Mouse (Mus musculus) gastrocnemius, postnatal 10 days (tissue): Measurements from ENCODE around the gene Gm14190. TPM values are rescaled to one million over a fixed set of nuclear protein-coding genes. Genes with fewer than 3 reads are reported as not detected.
"Not testable (repeated sequence)": the region's sequence is repeated elsewhere in the genome, so short reads cannot be mapped to it uniquely, and the experiment has no call there.

Experiments
- DNase-seq: peaks from one replicate; pipeline ENCODE4 v3.0.0; 2021; ENCODE audit warnings: mixed read lengths
- long read RNA-seq, 2 experiments: library from polyadenylated mRNA; stranded (forward); transcript quantifications; one replicate each; pipeline ENCODE4 v2.0.0; 2021
- total RNA-seq, 2 experiments: library from RNA; stranded (reverse); gene quantifications; 2 replicates each; pipeline ENCODE4 v1.2.3; 2021

Gene Gm14190
- total RNA-seq: not detected
- long read RNA-seq, experiment 1: 0 reads
- long read RNA-seq, experiment 2: 0 reads

DNA sequence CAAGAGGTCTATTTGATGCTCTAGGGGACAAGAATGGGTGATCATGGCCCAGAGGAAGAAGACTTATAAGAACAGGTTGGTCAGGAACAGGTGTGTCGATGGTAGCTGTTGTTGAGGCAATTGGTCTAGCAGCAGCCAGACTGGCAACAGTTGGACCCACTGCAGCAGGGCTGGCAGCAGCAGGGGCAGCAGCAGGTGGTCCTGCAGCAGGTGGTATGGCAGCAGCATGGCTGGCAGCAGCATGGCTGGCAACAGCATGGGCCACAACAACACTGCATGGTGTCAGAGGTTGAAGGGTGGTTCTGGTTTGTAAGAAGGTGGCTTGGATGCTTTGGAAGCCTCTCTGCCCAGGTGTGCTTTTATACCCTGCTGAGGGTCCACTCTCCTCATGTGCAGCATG, at the start of gene Gm14190:
Gene Gm14190, minus strand, starts transcription at position 278 of the 400 bp plus-strand sequence.
- DNase-seq: no peak

DNA sequence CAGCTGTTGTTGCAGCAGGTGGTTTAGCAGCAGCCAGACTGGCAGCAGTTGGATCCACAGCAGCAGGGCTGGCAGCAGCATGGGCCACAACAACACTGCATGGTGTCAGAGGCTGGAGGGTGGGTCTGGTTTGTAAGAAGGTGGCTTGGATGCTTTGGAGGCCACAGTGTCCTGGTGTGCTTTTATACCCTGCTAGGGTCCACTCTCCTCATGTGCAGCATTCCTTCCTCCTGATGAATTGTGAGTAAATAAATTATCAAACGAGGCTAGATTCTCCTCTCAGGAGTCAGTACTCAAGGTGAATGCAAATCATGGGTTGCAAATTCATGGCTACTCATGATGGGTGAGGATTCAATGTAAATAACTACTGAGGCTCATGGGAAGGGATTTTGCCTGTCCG, 43.6 kb upstream of the Gm14190 start, which contains the start of gene Gm14180:
Gene Gm14180, minus strand, starts transcription at position 101 of the 400 bp plus-strand sequence.
- no peak for DNase-seq

DNA sequence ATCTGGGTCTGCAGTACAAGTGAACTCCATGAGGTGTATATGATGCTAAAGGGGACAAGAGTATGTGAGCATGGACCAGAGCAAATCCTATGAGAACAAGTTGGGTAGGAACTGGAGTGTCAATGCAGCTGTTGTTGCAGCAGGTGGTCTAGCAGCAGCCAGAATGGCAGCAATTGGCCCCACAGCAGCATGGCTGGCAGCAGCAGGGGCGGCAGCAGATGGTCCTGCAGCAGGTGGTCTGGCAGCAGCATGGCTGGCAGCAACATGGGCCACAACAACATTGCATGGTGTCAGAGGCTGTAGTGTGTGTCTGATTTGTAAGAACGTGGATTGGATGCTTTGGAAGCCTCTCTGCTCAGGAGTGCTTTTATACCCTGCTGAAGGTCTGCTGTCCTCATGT, 33.5 kb upstream of the Gm14190 start:
- no peak for DNase-seq

DNA sequence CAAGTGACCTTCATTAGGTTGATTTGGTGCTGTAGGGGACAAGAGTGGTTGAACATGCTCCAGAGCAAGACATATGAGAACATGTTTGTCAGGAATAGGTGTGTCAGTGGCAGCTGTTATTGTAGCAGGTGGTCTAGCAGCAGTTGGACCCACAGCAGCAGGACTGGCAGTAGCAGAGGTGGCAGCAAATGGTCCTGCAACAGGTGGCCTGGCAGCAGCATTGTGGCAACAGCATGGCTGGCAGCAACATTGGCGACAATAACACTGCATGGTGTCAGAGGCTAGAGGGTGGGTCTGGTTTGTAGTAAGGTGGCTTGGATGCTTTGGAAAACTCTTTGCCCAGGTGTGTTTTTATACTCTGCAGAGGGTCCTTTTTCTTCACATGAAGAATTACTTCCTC, 28.2 kb upstream of the Gm14190 start:
- no peak for DNase-seq

DNA sequence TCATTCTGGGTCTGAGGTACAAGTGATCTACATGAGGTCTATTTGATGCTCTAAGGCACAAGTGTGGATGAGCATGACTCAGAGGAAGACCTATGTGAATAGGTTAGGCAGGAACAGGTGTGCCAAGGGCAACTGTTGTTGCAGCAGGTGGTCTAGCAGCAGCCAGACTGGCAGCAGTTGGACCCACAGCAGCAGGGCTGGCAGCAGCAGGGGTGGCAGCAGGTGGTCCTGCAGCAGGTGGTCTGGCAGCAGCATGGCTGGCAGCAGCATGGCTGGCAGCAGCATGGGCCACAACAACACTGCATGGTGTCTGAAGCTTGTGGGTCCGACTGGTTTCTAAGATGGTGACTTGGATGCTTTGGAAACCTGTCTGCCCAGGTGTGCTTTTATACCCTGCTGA, 5.3 kb downstream of the Gm14190 start:
- DNase-seq: not testable (repeated sequence)

DNA sequence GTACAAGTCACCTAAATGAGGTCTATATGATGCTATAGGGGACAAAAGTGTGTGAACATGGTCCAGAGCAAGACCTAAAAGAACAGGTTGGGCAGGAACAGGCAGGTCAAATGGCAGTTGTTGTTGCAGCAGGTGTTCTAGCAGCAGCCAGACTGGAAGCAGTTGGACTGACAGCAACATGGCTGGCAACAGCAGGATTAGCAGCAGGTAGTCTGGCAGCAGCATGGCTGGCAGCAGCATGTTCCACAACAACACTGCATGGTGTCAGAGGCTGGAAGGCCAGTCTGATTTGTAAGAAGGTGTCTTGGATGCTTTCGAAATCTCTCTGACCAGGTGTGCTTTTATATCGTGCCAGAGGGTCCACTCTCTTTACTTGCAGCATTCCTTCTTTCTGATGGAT, 7.1 kb downstream of the Gm14190 start:
- DNase-seq: no peak

DNA sequence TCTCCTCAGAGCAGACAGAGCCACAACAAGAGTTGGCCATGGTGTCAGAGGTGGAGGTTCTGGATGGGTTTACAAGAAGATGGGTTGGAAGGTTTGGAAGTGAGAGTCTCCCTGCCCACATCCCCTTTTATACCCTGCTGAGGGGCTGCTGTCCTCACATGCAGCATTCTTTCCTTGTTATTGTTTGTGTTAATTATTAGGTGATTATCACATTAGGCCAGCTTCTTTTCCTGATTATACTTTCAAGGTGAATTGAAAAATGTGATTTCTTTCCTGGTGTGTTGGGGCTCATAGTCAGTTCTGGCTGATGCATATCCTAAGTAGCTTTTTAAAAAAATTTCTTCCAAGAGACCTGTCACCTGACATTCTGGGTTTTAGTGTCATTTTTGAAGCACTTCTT, 24.7 kb downstream of the Gm14190 start, which contains the start of gene Krtap4-6:
Gene Krtap4-6, minus strand, starts transcription at position 101 of the 400 bp plus-strand sequence.
- DNase-seq: no peak

DNA sequence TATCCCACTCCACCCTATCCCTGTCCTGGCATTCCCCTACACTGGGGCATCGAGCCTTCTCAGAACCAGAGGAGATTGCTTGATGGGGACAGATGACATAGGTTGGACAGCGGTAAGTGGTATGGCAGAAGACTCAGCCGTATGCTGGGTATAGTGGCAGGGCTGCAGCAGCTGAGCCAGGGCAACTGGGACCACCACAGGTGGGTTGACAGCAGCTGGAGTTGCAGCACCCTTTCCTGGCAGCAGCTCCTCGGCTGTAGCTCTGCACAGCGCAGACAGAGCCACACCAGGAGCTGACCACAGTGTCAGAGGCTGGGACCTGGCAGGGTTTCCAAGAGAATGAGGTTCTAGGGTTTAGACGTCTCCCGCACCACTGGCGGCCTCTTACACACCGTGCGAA, 27.7 kb downstream of the Gm14190 start:
- no peak for DNase-seq

DNA sequence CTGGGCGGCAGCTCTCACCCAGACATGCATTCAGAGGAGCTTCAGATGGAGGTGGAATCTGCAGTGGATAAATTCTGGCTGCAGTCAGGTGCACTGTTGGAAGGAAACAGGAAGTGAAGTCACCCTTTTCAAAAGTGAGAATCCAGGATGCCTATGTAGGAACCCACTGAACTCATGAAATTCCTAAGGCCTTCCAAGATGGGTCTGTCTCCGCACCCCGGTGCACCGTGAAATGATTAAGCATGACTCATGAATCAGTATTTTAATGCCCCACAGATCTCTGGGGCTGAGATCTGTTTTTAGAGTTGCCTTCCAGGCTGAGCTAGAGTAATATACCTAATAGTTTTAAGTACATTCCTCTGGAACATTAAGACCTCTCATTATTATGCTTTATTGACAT, 31.3 kb downstream of the Gm14190 start:
- no peak for DNase-seq

DNA sequence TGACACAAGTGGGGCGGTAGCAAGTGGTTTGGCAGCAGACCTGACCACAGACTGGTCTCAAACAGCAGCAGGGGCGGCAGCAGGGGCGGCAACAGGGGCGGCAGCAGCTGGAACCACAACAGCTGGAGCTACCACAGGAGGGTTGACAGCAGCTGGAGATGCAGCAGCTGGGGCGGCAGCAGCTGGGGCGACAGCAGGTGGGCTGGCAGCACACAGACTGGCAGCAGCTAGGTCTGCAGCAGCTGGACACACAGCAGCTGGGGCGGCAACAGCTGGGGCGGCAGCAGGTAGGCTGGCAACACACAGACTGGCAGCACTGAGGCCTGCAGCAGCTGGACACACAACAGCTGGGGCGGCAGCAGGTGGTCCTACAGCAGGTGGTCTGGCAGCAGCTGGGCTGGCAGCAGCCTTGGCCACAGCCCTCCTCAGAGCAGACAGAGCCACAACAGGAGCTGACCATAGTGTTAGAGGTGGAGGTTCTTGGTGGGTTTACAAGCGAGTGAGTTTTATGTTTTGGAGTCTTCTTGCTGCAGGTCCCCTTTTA, 32.0 kb downstream of the Gm14190 start, which contains the start of gene Gm11563:
Gene Gm11563, minus strand, starts transcription at position 494 of the 544 bp plus-strand sequence.
- not testable (repeated sequence) for DNase-seq

DNA sequence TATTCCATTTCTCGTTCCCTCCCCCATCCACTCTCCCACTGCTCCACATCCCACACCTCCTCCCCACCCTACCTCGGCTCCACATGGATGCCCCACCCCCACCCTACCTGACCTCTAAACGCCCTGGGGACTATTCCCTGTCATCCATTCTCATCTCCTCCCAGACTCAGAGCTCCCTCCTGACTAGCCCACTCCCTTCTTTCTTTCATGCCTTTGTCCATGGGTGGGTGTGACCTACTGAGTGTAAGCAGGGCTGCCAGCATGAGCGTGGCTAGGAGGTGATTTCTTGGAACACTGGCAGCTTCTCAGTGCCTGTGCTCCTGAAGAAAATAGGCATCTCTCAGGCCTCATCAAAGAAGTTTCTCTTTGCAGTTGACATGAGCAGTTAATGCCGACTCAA, 33.5 kb downstream of the Gm14190 start:
- no peak for DNase-seq

DNA sequence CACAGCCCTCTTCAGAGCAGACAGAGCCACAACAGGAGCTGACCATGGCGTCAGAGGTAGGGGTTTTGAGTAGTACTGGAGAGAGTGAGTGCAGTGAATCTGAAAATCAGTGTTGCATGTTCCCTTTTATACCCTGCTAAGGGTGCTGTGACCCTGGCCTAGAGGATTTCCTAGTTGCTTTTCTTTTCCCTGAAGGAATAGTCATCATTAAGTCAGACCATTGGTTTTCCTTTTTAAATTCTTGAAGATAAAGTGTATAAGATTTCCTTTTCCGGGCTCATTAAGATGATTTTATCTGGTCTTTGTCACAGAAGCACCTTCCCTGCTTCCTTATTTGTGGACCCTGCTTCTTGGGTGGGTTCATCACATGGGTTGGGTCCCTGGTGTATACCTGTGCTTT, 40.4 kb downstream of the Gm14190 start, which contains the start of gene Gm11555:
Gene Gm11555, minus strand, starts transcription at position 101 of the 400 bp plus-strand sequence.
- no peak for DNase-seq

DNA sequence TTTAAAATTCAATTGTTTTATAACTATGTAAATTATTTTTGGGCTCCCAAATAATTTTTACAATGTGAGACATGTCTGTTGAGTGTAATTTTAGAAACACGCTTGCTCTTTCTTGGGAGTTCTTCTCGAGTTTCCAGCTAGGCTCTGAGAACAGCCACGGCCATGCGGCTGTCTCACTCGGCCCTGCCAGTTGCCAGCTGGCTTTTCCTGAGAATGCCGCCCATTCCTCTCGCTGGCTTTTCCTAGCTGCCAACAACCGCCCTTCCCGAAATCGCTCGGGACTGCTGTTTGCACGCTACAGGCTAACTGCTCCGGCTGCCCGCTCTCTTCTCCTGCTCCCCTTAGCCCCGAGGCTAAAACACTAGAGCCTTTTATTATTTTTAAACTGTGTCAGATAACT, 44.1 kb downstream of the Gm14190 start:
- no peak for DNase-seq

DNA sequence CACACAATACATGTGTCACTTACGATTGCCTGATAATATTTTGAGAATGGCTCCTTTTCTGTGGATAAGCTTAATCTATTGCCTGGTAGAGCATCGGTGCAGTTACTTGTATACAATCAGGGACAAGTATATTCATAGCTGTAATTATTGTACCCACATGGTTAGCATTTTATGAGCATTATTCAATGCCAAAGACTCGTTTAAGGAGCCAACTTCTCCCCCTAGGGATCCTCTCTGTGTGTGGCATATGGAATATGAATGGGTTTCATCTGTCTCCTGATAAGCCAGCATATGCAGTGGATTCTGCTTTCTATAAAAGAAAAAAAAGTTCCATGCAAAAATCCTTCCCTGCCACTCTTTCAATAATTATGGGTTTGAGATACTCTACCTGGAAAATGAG, 46.2 kb downstream of the Gm14190 start:
- DNase-seq: no peak

DNA sequence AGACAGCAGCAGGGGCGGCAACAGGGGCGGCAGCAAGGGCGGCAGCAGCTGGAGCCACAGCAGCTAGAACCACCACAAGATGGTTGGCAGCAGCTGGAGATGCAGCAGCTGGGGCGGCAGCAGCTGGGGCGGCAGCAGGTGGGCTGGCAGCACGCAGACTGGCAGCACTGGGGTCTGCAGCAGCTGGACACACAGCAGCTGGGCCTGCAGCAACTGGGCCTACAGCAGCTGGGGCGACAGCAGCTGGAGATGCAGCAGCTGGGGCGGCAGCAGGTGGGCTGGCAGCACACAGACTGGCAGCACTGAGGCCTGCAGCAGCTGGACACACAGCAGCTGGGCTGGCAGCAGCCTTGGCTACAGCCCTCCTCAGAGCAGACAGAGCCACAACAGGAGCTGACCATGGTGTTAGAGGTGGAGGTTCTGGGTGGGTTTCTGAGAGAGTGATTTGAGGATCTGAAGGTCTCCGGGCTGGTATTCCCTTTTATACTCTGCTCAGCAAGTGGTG, 46.9 kb downstream of the Gm14190 start, which contains the start of gene Krtap4-7:
Gene Krtap4-7, minus strand, starts transcription at position 455 of the 505 bp plus-strand sequence.
- DNase-seq: not testable (repeated sequence)

DNA sequence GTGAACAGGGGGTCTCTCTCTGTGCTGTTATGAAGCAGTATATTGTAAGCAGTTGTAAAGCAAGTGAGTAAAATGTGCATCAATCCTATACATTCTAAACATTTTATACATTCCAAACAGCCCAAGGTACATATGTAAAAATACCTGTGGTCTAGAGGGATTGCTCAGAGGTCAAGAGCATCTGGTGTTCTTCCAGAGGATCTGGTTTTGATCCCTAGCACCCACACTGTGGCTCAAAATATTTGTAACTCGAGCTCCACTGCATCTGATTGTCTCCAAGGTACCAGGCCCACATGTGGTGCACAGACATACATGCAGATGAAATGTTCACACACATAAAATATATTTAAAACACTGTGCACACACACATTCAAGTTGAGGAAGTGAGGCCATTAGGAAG, 49.6 kb downstream of the Gm14190 start:
- no peak for DNase-seq

Other genes with a start within 250 kb of the Gm14190 start
- gene Krt23, start 197.6 kb downstream of the Gm14190 start, total RNA-seq: under 1 TPM in 1 of 2 experiments, not detected in 1; 0.16 TPM
- gene Krt39, start 169.4 kb downstream of the Gm14190 start, total RNA-seq: not detected
- gene Krt40, start 147.6 kb downstream of the Gm14190 start, total RNA-seq: not detected
- gene Krtap3-3, start 139.9 kb downstream of the Gm14190 start, total RNA-seq: not detected
- not detected for gene Krtap3-2, start 133.9 kb downstream of the Gm14190 start, total RNA-seq
- gene Gm11939, start 131.3 kb downstream of the Gm14190 start, total RNA-seq: not detected
- gene Krtap3-1, start 124.1 kb downstream of the Gm14190 start, total RNA-seq: not detected
- gene Krtap1-5, start 109.7 kb downstream of the Gm14190 start, total RNA-seq: not detected
- not detected for gene Krtap1-4, start 107.1 kb downstream of the Gm14190 start, total RNA-seq
- not detected for gene Krtap1-3, start 99.4 kb downstream of the Gm14190 start, total RNA-seq
- not detected for gene Krtap9-3, start 92.6 kb downstream of the Gm14190 start, total RNA-seq
- not detected for gene Gm11938, start 87.4 kb downstream of the Gm14190 start, total RNA-seq
- not detected for gene Gm11937, start 80.6 kb downstream of the Gm14190 start, total RNA-seq
- not detected for gene Krtap2-4, start 75.9 kb downstream of the Gm14190 start, total RNA-seq
- gene Gm11562, start 70.3 kb downstream of the Gm14190 start, total RNA-seq: not detected
- not detected for gene Krtap4-1, start 62.5 kb downstream of the Gm14190 start, total RNA-seq
- not detected for gene Krtap4-2, start 55.7 kb downstream of the Gm14190 start, total RNA-seq
- gene Krtap4-7, start 46.7 kb downstream of the Gm14190 start, total RNA-seq: not detected
- gene Gm11555, start 40.5 kb downstream of the Gm14190 start, total RNA-seq: not detected
- gene Gm11563, start 31.8 kb downstream of the Gm14190 start, total RNA-seq: not detected
- not detected for gene Krtap4-6, start 24.8 kb downstream of the Gm14190 start, total RNA-seq
- gene Gm14180, start 43.5 kb upstream of the Gm14190 start, total RNA-seq: not detected
- gene Gm11595, start 82.2 kb upstream of the Gm14190 start, total RNA-seq: not detected
- gene Krtap4-8, start 90.0 kb upstream of the Gm14190 start, total RNA-seq: not detected
- under 1 TPM in 1 of 2 experiments, not detected in 1; 0.23 TPM for gene Krtap4-9, start 94.5 kb upstream of the Gm14190 start, total RNA-seq
- not detected for gene Gm11596, start 102.7 kb upstream of the Gm14190 start, total RNA-seq
- gene Gm11569, start 108.2 kb upstream of the Gm14190 start, total RNA-seq: not detected
- not detected for gene Gm11554, start 113.7 kb upstream of the Gm14190 start, total RNA-seq
- not detected for gene Krtap4-13, start 119.2 kb upstream of the Gm14190 start, total RNA-seq
- not detected for gene Gm11564, start 124.9 kb upstream of the Gm14190 start, total RNA-seq
- not detected for gene 2300003K06Rik, start 147.3 kb upstream of the Gm14190 start, total RNA-seq
- gene Krtap4-16, start 160.9 kb upstream of the Gm14190 start, total RNA-seq: not detected
- gene Gm11568, start 167.2 kb upstream of the Gm14190 start, total RNA-seq: not detected
- not detected for gene Gm11559, start 173.7 kb upstream of the Gm14190 start, total RNA-seq
- not detected for gene Krtap9-1, start 182.6 kb upstream of the Gm14190 start, total RNA-seq
- gene Gm11567, start 188.4 kb upstream of the Gm14190 start, total RNA-seq: not detected
- gene Krtap31-1, start 217.2 kb upstream of the Gm14190 start, total RNA-seq: not detected
- not detected for gene Gm11565, start 224.0 kb upstream of the Gm14190 start, total RNA-seq
- gene Krtap31-2, start 245.6 kb upstream of the Gm14190 start, total RNA-seq: not detected